Mouse (Mus musculus) heart, postnatal 25 days (tissue): ENCODE results near the gene Plppr4. TPM values are rescaled to one million over a fixed set of nuclear protein-coding genes. Genes with fewer than 3 reads are reported as not detected.

Experiments used
- DNase-seq: peaks from one replicate; pipeline ENCODE4 v3.0.0; 2022; ENCODE audit warnings: low spot score
- intact Hi-C: fragments of 180-260 bp; cut with DNase I; formaldehyde crosslinking; loops from one replicate; pipeline ENCODE4 v1.15.1; 2025
- total RNA-seq, 2 experiments: library from RNA; stranded (reverse); gene quantifications; 2 replicates each; pipeline ENCODE4 v1.2.3; 2021

Plppr4 gene
- total RNA-seq: under 1 TPM; 0.13 to 0.14 TPM

GRCm38 (mm10) chr3:117360528-117360927, at the start of gene Plppr4:
Gene Plppr4 (minus strand): TSS chr3:117360876.
- no peak for DNase-seq

DNA sequence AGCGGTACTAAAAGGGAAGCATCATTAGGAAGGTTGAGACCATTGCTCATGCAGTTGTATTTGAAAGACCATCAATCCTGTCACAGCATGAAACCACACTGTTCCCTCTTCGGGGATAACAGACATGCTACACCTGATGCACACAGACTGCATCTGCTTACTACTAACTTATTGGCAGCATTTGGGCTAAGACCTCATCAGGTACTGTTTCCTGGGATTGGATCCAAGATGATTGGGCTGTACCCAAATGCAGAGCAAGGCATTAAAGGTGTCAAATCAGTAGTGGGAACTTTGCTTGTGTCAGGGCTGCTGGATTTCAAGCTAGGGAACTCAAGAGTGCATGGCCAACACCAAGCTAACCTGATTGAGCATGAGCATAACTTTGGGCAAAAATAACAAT, 45.1 kb upstream of the Plppr4 start:
- DNase-seq: no peak
- intact Hi-C loops: no loop called here

More at GRCm38 (mm10) chr3:117360528-117360927, at the start of gene Plppr4:
- intact Hi-C loops: no loop called here

GRCm38 (mm10) chr3:117403740-117404139, 43.1 kb upstream of the Plppr4 start:
- intact Hi-C loops: no loop called here
- DNase-seq: no peak

DNA sequence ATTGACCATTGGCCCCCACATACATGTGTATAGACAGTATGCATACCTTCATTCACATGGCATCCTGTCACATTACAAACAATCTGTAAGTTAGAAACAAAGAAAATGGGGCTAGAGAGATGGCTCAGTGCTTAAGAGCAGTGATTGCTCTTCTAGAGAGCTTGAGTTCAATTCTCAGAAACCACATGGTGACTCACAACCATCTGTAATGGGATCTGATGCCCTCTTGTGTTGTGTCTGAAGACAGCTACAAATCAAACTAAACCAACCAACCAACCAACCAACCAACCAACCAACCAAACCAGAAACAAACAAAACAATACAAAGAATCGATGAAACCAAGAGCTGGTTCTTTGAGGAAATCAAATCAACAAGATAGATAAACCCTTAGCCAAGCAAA, 5.4 kb upstream of the Plppr4 start:
- intact Hi-C loops: no loop called here
- DNase-seq: no peak

- intact Hi-C loops: no loop called here
Measured at GRCm38 (mm10) chr3:117359686-117360521, 772 bp downstream of the Plppr4 start.

GRCm38 (mm10) chr3:117358981-117359628, 1.6 kb downstream of the Plppr4 start:
- no peak for DNase-seq
- intact Hi-C loops: no loop called here

More at GRCm38 (mm10) chr3:117359686-117360521, 772 bp downstream of the Plppr4 start:
- no peak for DNase-seq

DNA sequence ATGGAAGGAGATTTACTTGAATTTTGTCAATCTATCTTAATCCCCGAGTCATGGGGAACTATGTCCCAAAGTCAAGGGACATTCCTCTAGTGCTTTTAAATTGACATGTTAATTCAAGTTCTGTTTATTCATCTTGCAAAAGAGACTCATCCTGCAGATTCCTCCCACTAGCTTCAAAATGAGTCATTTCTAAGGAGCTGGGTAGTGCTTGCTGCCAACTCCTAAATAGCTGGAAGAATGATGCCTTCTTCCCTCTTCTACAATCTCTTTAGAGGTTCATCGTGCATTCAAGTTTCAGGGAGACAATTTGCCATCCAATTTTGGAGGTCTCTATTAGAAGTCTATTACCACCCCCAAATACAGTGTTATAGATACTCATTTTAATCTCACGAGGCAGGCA, 3.3 kb downstream of the Plppr4 start:
- DNase-seq: no peak
- intact Hi-C loops: no loop called here

DNA sequence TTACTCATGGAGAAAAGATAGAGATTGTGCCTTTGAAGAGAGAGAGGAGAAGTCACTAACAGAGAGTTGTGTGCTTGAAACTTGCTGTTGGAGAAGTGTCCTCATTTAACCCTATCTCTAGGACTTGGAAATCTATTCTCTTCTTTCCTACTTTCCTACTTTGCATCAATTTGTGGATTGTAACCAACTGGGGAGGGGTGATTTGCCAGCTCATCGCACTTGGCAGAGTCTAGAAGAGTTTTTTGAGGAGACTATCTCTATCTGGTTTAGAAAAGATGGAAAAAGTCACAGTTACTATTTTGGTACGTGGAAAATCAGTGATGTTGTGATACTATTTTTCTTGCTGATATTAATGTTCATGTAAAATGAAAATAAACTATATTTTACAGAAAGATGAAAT, 6.7 kb downstream of the Plppr4 start:
- DNase-seq: no peak
- intact Hi-C loops: no loop called here

GRCm38 (mm10) chr3:117346351-117346750, 14.3 kb downstream of the Plppr4 start:
- intact Hi-C loops: no loop called here
- no peak for DNase-seq

GRCm38 (mm10) chr3:117331502-117331901, 29.2 kb downstream of the Plppr4 start:
- DNase-seq: no peak
- intact Hi-C loops: no loop called here

- no peak for DNase-seq
- intact Hi-C loops: no loop called here
Measured at GRCm38 (mm10) chr3:117329485-117329884, 31.2 kb downstream of the Plppr4 start.

DNA sequence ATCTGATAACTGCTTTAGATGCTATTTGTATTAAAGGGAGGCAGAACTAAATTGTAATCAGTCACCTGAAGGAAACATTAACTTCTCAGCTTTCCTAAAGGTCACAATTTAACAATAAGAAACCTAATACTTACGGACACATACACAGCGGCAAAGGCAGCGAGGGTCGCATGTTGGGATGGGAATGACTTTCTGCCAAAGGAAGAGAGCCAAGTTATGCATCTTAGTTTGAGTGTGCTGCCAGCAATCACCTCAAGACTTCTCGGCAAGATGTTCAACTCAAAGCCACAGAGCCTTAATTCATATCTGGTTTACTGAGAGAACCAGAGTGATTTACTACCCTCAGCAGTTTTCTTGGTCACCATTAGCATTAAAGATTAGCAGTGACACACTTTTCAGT, 34.1 kb downstream of the Plppr4 start:
- intact Hi-C loops: no loop called here
- no peak for DNase-seq

DNA sequence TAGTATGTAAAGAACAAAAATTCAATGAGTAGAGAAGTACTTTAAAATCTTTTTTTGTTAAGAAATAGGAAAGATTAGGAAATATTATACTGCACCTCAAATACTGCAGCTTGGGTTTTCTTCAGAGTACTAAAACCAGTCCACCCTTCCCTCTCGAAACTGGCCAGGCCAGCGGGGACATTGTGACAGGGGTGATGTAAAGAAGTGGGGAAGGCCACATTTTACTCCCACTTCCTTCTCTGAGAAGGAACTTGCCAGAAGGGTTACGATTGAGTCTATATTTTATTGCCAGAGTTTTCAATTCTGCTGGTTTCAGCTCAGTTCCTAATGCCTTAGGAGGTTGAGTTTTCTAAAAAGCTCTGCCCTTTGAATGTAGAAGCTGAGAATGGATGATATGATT, 41.0 kb downstream of the Plppr4 start:
- no peak for DNase-seq
- intact Hi-C loops: no loop called here

DNA sequence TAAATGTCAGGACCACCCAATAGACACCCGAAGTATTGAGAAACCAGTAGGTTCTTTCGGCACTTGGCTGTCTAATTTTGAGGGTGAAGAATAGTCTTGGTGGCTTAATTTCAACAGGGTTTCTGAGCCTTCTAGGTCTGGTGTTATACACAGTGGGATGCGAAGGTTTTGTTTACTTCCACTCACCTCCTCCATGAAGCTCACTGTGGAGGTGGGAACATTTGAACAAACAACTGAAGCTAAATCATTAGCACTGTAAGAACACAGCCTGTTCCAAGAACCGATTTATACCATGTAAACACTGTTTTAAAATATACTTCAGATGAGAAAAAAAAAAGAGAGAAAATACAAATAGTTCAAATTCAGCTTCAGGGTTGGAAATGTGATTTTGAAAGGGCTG, 47.3 kb downstream of the Plppr4 start:
- intact Hi-C loops: no loop called here
- DNase-seq: no peak

- intact Hi-C loops: no loop called here
Measured at GRCm38 (mm10) chr3:117312097-117312496, 48.6 kb downstream of the Plppr4 start.

GRCm38 (mm10) chr3:117310801-117311368, 49.8 kb downstream of the Plppr4 start:
- DNase-seq: no peak
- intact Hi-C loops: no loop called here

More at GRCm38 (mm10) chr3:117312097-117312496, 48.6 kb downstream of the Plppr4 start:
- DNase-seq: no peak

GRCm38 (mm10) chr3:117309580-117309910, 51.1 kb downstream of the Plppr4 start:
- intact Hi-C loops: no loop called here
- no peak for DNase-seq

DNA sequence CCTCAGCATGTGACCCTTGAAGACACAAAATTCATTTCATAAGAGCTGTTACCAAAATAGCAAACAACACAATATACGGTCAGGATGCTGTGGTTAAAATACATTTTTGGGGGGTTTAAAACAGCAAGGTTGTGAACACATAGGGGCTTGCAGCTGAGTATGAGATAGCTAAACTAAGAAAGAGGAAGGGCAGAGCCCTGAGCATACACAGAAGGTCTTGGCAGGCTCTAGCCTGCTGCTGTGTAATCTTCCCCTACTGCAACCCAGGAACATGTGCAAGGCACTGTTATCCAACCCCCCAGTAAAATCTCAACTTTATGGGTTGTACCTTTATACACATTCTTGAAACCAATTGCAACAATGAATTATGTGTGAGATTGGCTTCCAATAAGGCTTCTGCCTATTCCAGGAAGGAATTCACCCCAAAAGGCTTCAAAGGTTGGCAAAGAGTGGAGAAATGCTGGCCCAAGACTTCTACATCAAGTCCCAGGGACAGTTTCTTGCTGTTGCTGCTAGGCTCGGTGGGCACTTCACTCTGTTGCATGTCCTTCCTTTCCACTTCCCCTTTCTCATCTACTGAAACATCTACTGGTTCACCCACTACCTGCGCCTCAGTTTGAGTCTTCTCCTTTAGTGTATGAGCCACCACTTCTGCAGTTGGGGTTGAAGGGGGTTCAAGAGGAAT, 51.6 kb downstream of the Plppr4 start:
- intact Hi-C loops: no loop called here
- DNase-seq: no peak

DNA sequence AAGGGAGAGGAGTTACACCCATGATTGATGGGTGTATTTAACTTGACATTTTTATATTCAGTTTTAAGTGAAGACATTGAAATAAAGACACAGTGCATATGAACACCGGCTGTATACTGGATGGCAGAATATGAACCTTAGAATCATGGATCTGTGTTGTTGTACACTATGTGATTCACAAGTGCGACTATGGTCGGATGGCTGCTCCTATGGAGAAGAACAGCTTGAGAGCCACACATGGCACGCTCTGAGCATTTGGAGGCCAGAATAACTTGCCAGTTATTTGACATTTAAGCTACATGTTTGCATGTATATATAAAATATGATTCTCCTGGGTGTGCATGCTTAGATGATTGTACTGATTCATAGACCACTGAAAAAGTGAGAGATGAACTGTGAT, 53.1 kb downstream of the Plppr4 start:
- intact Hi-C loops: no loop called here
- no peak for DNase-seq

GRCm38 (mm10) chr3:117304037-117304436, 56.6 kb downstream of the Plppr4 start:
- DNase-seq: no peak
- intact Hi-C loops: no loop called here
